ENCODE assay signal across 16 mouse cellular contexts in the genomic region with DNA sequence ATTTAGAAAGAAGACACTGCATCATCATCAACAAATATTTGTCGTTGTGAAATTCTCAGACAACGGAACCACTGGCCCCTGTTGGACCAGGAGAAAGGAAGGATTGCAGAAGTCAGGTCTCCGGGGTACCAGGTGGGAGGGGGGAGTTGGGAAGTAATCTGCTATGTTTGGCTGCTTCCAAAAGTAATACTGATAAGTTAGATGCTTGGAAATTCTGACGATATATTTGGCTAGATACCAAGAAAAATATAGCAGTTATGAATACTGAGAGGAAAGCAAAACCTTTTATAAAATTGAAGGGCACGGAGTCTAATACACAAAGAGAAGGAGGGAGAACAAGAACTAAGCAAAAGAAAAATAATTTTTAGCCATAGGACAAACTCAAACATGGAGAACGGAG.
"Had no signal": no experiment of that assay in that cellular context is flagged by ENCODE, and none has a peak within 500 bp of the region (broad histone marks: within the 10 kb centered on the region; RNA-seq: fewer than 3 reads in every experiment).

No protein-coding gene starts in this region.

- DNase-seq: liver, postnatal 0 days; lung, adult 2 months; lung, postnatal 36 days; right cerebral cortex, postnatal 14 days; thymus, adult 2 months; thymus, postnatal 25 days; thymus, postnatal 4 days had no signal

- H3K9ac ChIP-seq: liver, embryonic 15.5 days; liver, postnatal 0 days; midbrain, embryonic 13.5 days; midbrain, embryonic 15.5 days; neural tube, embryonic 12.5 days; stomach, embryonic 15.5 days had no signal

- H3K4me3 ChIP-seq: liver, embryonic 15.5 days; megakaryocyte, embryonic 14.5 days; midbrain, embryonic 13.5 days; midbrain, embryonic 15.5 days; neural tube, embryonic 12.5 days; stomach, embryonic 15.5 days had no signal

- H3K4me2 ChIP-seq: liver, embryonic 15.5 days; midbrain, embryonic 11.5 days; midbrain, embryonic 13.5 days; midbrain, embryonic 15.5 days; neural tube, embryonic 12.5 days; stomach, embryonic 15.5 days had no signal

- H3K9me3 ChIP-seq: liver, embryonic 15.5 days; megakaryocyte, embryonic 14.5 days; midbrain, embryonic 13.5 days; midbrain, embryonic 15.5 days; neural tube, embryonic 12.5 days; stomach, embryonic 15.5 days had no signal

- H3K4me1 ChIP-seq: liver, embryonic 15.5 days; midbrain, embryonic 13.5 days; midbrain, embryonic 15.5 days; neural tube, embryonic 12.5 days; stomach, embryonic 15.5 days had no signal

- H3K27me3 ChIP-seq: liver, embryonic 15.5 days; midbrain, embryonic 13.5 days; midbrain, embryonic 15.5 days; neural tube, embryonic 12.5 days; stomach, embryonic 15.5 days had no signal

- ATAC-seq: liver, postnatal 0 days; midbrain, embryonic 13.5 days; midbrain, embryonic 15.5 days had no signal

- H3K36me3 ChIP-seq: liver, embryonic 15.5 days; midbrain, embryonic 13.5 days; midbrain, embryonic 15.5 days; neural tube, embryonic 12.5 days; stomach, embryonic 15.5 days had no signal

- H3K27ac ChIP-seq: liver, embryonic 15.5 days; macrophage; midbrain, embryonic 13.5 days; midbrain, embryonic 15.5 days; neural tube, embryonic 12.5 days; stomach, embryonic 15.5 days; stomach, postnatal 0 days had no signal
